Mouse (Mus musculus): ENCODE results near the gene Clrn2. TPM values are rescaled to one million over a fixed set of nuclear protein-coding genes. Genes with fewer than 3 reads are reported as not detected.

Gene Clrn2
- polyA plus RNA-seq, 1 experiment from 2014 or later = not detected

- H3K4me2 ChIP-seq (ENCODE audit: low read length) = no peak overlapping the region
- DNase-seq (ENCODE audit: low spot score) = no peak
- WGBS = 81% methylated on average over 12 of the region's 12 CpGs
- no peak overlapping the region for H3K9ac ChIP-seq (ENCODE audit: low read depth, low read length)
- peaks cover 19% of the 10 kb centered on the region for H3K36me3 ChIP-seq (ENCODE audit: insufficient read depth, low read length)
- H3K27me3 ChIP-seq (ENCODE audit: insufficient read depth, low read length) = no peaks in the 10 kb centered on the region
- H3K9me3 ChIP-seq (replicated peaks; ENCODE audit: low read length) = no peaks in the 10 kb centered on the region
- ATAC-seq (replicated peaks; ENCODE audit: low FRiP score, low read depth) = no peak
- H3K27ac ChIP-seq = no peak overlapping the region
- TF ChIP-seq CTCF (IDR thresholded peaks at IDR 0.05; ENCODE audit: low read depth) = no peak
- H3K4me3 ChIP-seq (replicated peaks; ENCODE audit: low read depth, low read length) = no peak overlapping the region
- H3K4me1 ChIP-seq (replicated peaks; ENCODE audit: insufficient read depth, low read length) = no peaks in the 10 kb centered on the region
Measured at GRCm38 (mm10) chr5:45496930-45497550, 43.5 kb downstream of the Clrn2 start.

- 90% methylated on average over 5 of the region's 5 CpGs for WGBS
Measured at GRCm38 (mm10) chr5:45497564-45497963, 44.0 kb downstream of the Clrn2 start.

DNA sequence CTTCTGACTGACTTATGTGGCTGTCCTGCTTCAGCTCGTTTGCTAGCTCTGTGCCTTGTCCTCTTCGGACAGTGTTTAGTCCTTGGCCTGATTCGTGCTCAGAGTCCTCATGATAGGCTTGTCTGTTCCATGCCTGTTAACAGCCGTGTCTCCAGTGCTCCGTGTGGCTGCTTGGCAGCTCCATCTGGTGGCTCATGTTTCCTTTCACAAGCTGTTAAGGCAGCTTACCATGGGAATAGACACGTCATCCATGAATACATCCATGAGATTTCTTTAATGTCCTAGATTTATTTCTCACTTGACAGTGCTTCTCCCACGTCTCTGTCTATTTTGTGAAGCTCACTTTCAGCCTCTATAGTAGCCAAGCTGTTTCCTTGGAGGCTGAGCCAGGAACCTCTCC lies 56.5 kb downstream of the Clrn2 start:
- Histone ChIP-seq H3K27me3 (ENCODE audit: insufficient read depth, low read length) (no peaks in the 10 kb centered on the region), H3K9me3 (replicated peaks; ENCODE audit: low read length) (no peaks in the 10 kb centered on the region), H3K4me3 (replicated peaks; ENCODE audit: low read depth, low read length) (no peak overlapping the region), H3K27ac (no peak overlapping the region), H3K9ac (ENCODE audit: low read depth, low read length) (no peak overlapping the region), H3K4me1 (replicated peaks; ENCODE audit: insufficient read depth, low read length) (no peaks in the 10 kb centered on the region), H3K36me3 (ENCODE audit: insufficient read depth, low read length) (peaks cover 53% of the 10 kb centered on the region), H3K4me2 (ENCODE audit: low read length) (no peak overlapping the region)
- 73% methylated on average over 7 of the region's 7 CpGs for WGBS
- TF ChIP-seq CTCF (IDR thresholded peaks at IDR 0.05; ENCODE audit: low read depth) = no peak
- ATAC-seq (replicated peaks; ENCODE audit: low FRiP score, low read depth) (no peak), DNase-seq (ENCODE audit: low spot score) (no peak)

More at GRCm38 (mm10) chr5:45497564-45497963, 44.0 kb downstream of the Clrn2 start:
- no peak overlapping the region for H3K4me3 ChIP-seq (replicated peaks; ENCODE audit: low read depth, low read length)
- ATAC-seq (replicated peaks; ENCODE audit: low FRiP score, low read depth) = no peak
- no peak overlapping the region for H3K27ac ChIP-seq
- H3K9ac ChIP-seq (ENCODE audit: low read depth, low read length) = no peak overlapping the region
- no peak overlapping the region for H3K4me2 ChIP-seq (ENCODE audit: low read length)
- TF ChIP-seq CTCF (IDR thresholded peaks at IDR 0.05; ENCODE audit: low read depth) = no peak
- no peaks in the 10 kb centered on the region for H3K4me1 ChIP-seq (replicated peaks; ENCODE audit: insufficient read depth, low read length)
- peaks cover 25% of the 10 kb centered on the region for H3K36me3 ChIP-seq (ENCODE audit: insufficient read depth, low read length)
- H3K27me3 ChIP-seq (ENCODE audit: insufficient read depth, low read length) = no peaks in the 10 kb centered on the region
- DNase-seq (ENCODE audit: low spot score) = no peak
- H3K9me3 ChIP-seq (replicated peaks; ENCODE audit: low read length) = no peaks in the 10 kb centered on the region

GRCm38 (mm10) chr5:45512908-45513307 lies 59.4 kb downstream of the Clrn2 start:
- no peak overlapping the region for H3K9ac ChIP-seq (ENCODE audit: low read depth, low read length)
- TF ChIP-seq CTCF (IDR thresholded peaks at IDR 0.05; ENCODE audit: low read depth) = no peak
- DNase-seq (ENCODE audit: low spot score) (no peak), ATAC-seq (replicated peaks; ENCODE audit: low FRiP score, low read depth) (no peak)
- peaks cover 33% of the 10 kb centered on the region for H3K36me3 ChIP-seq (ENCODE audit: insufficient read depth, low read length)
- WGBS = 92% methylated on average over 6 of the region's 6 CpGs
- no peak overlapping the region for H3K4me2 ChIP-seq (ENCODE audit: low read length)
- H3K4me3 ChIP-seq (replicated peaks; ENCODE audit: low read depth, low read length) = no peak overlapping the region
- H3K27me3 ChIP-seq (ENCODE audit: insufficient read depth, low read length) = no peaks in the 10 kb centered on the region
- H3K4me1 ChIP-seq (replicated peaks; ENCODE audit: insufficient read depth, low read length) = no peaks in the 10 kb centered on the region
- no peak overlapping the region for H3K27ac ChIP-seq
- no peaks in the 10 kb centered on the region for H3K9me3 ChIP-seq (replicated peaks; ENCODE audit: low read length)

DNA sequence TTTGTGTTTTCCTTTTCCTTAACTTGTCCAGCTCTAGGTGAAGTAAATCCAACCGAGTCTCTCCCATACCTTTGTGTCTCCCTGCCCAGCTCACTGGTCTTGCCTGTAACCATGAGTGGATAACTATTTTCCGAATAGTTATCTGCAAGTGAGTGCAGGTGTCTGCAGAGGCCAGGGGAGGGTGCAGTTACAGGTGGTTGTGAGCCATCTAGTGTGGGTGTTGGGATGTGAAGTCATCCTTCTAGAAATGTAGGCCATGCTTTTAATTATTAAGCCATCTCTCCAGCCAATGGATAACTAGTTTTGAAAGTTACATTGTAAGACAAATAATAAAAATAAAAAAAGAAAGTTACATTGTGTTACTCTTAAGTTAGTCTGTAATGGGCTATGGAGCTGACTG lies 60.0 kb downstream of the Clrn2 start:
- no peak overlapping the region for H3K4me2 ChIP-seq (ENCODE audit: low read length)
- no peaks in the 10 kb centered on the region for H3K4me1 ChIP-seq (replicated peaks; ENCODE audit: insufficient read depth, low read length)
- H3K9me3 ChIP-seq (replicated peaks; ENCODE audit: low read length) = no peaks in the 10 kb centered on the region
- DNase-seq (ENCODE audit: low spot score) (no peak), ATAC-seq (replicated peaks; ENCODE audit: low FRiP score, low read depth) (no peak)
- no peak overlapping the region for H3K9ac ChIP-seq (ENCODE audit: low read depth, low read length)
- no peak overlapping the region for H3K4me3 ChIP-seq (replicated peaks; ENCODE audit: low read depth, low read length)
- no peaks in the 10 kb centered on the region for H3K27me3 ChIP-seq (ENCODE audit: insufficient read depth, low read length)
- TF ChIP-seq CTCF (IDR thresholded peaks at IDR 0.05; ENCODE audit: low read depth) = no peak
- 93% methylated on average over 2 of the region's 2 CpGs for WGBS
- no peak overlapping the region for H3K27ac ChIP-seq
- peaks cover 33% of the 10 kb centered on the region for H3K36me3 ChIP-seq (ENCODE audit: insufficient read depth, low read length)

Other genes with a start within 250 kb of the Clrn2 start
- 297 and 318 TPM in 2 replicates for gene Qdpr, start 3.5 kb upstream of the Clrn2 start, polyA plus RNA-seq (2015; fragmentation: Nextera tagmentation; extraction: Ambion mirVana)
- 99.7 and 114 TPM in 2 replicates for gene Lap3, start 39.6 kb downstream of the Clrn2 start, polyA plus RNA-seq (2015; fragmentation: Nextera tagmentation; extraction: Ambion mirVana)
- 333 and 339 TPM in 2 replicates for gene Med28, start 66.5 kb downstream of the Clrn2 start, polyA plus RNA-seq (2015; fragmentation: Nextera tagmentation; extraction: Ambion mirVana)
- gene Fam184b, start 185.9 kb downstream of the Clrn2 start, polyA plus RNA-seq (2015; fragmentation: Nextera tagmentation; extraction: Ambion mirVana) = 2.4 and 2.6 TPM in 2 replicates
- 21.8 and 24.7 TPM in 2 replicates for gene Ncapg, start 216.2 kb downstream of the Clrn2 start, polyA plus RNA-seq (2015; fragmentation: Nextera tagmentation; extraction: Ambion mirVana)